Mouse (Mus musculus) cortical plate, adult 2 months (tissue): ENCODE results near the gene Gm28374. TPM values are rescaled to one million over a fixed set of nuclear protein-coding genes. Genes with fewer than 3 reads are reported as not detected.
A peak's percentile ranks its signal among the peaks of the same experiment; 100 is the strongest.

ENCODE experiments used
- H3K27ac ChIP-seq: fragments of 200-500 bp; 2 replicates; pipeline ENCODE4 v1.5.1; 2012; ENCODE audit warnings: low read length, control low read depth, inconsistent platforms; ENCODE audit not compliant: insufficient read depth
- H3K4me1 ChIP-seq: fragments of 200-500 bp; 2 replicates; pipeline ENCODE4 v1.6.1; 2011; ENCODE audit warnings: low read length; ENCODE audit not compliant: control insufficient read depth, insufficient read depth
- H3K4me3 ChIP-seq: fragments of 200-500 bp; 2 replicates; pipeline ENCODE4 v1.5.1; 2011; ENCODE audit warnings: mild to moderate bottlenecking, low read length, control low read depth; ENCODE audit not compliant: insufficient read depth
- CTCF ChIP-seq: fragments of 200-500 bp; IDR thresholded peaks from 2 replicates; pipeline ENCODE4 v1.5.1; 2011; ENCODE audit warnings: mild to moderate bottlenecking, control low read depth, low read length; ENCODE audit not compliant: insufficient read depth; ENCODE audit errors: extremely low read depth
- POLR2A ChIP-seq: fragments of 200-500 bp; IDR thresholded peaks from 2 replicates; pipeline ENCODE4 v1.6.1; 2011; ENCODE audit warnings: mild to moderate bottlenecking, low read length, control low read depth; ENCODE audit not compliant: insufficient read depth; ENCODE audit errors: extremely low read depth
- polyA plus RNA-seq: library from polyadenylated mRNA; depleted of rRNA; stranded (reverse); fragments of >200 nt; gene quantifications from 2 replicates; pipeline ENCODE4 v1.2.3, GENCODE M21; 2012

The Gm28374 gene
- polyA plus RNA-seq, 1 experiment: 0.67 TPM

DNA sequence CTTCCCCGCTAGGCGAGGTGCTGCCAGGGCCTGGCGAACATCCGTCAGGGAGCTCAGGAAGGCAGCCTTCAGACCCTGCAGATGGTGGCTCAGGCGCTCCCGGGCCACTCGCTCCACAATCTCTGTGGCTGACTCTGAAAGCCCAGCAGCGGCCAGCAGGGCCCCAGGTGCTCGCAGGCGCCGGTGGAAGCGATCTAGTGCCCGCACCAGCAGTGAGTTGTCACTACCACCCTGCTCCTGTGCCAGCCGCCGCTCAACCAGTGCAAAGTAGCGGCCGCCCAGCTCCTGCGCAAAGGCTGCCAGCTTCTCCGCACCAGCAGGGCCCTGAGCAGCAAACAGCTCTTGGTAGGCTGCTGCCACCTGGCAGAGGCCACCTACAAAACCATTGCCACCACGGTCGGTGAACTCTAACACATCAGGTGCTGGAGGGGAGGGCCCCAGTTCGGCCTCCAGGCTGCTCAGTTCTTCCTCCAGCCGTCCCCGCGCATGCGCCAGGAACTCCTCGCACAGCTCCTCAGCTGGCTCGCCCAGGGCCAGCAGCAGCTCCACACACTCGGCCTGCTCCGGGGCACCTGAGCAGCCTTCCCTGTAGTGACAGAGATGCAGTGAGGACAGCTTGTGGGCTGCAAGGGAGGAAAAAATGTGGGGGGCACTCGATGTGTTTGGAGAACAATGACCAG lies 11.3 kb downstream of the Gm28374 start:
- TF ChIP-seq POLR2A (no peak), CTCF (no peak)
- no peak overlapping the region for H3K4me3 ChIP-seq

DNA sequence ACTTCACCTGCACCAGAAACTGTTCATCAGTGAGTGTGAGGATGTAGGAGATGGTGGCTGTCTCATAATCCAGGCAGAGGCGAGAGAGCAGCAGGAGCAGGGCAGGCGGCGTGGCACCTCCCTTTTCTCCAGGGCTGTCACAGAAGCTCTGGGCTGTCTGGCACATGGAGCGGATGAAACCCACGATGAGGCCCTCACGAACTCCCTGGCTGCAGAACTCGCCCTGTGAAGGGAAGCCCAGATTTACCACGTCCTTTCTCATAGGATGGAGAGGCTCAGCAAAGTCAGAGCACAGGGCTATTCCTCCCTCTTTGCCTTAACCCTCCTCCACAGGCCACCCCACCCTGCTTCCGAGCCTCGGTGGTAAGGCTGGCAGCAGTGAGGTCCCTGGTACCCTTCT lies 12.2 kb downstream of the Gm28374 start:
- TF ChIP-seq POLR2A (no peak), CTCF (no peak)
- H3K4me3 ChIP-seq: no peak overlapping the region
- H3K27ac ChIP-seq: no peak overlapping the region

More for the DNA sequence above, 11.3 kb downstream of the Gm28374 start:
- peaks cover 1% of the 10 kb centered on the region; the same call in 1 of the 2 replicates for H3K4me1 ChIP-seq
- H3K27ac ChIP-seq: no peak overlapping the region

DNA sequence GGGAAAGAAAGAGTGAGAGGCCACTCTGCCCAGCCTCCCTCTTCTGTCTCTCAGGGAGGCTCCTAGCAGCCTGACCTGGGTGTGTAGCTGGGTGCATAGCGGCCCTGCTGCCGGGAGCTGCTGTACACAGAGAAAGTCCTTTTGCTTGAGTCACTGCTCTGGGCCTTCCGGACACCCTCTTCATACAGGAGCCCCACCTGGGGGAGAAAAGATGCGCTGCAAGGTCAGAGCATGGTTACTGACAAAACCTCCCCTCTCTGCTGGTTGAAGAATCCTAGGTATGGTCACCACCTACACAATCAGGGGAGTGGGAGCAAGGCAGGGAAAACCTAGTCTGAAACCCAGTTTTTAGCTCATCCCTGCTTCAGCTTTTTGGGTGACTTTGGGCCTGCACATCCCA lies 13.1 kb downstream of the Gm28374 start:
- Histone ChIP-seq H3K27ac (no peak overlapping the region), H3K4me1 (peaks cover 1% of the 10 kb centered on the region; the same call in 1 of the 2 replicates), H3K4me3 (no peak overlapping the region)
- no peak for TF ChIP-seq POLR2A
- no peak for TF ChIP-seq CTCF

More for the DNA sequence above, 12.2 kb downstream of the Gm28374 start:
- H3K4me1 ChIP-seq: peaks cover 1% of the 10 kb centered on the region; the same call in 1 of the 2 replicates

DNA sequence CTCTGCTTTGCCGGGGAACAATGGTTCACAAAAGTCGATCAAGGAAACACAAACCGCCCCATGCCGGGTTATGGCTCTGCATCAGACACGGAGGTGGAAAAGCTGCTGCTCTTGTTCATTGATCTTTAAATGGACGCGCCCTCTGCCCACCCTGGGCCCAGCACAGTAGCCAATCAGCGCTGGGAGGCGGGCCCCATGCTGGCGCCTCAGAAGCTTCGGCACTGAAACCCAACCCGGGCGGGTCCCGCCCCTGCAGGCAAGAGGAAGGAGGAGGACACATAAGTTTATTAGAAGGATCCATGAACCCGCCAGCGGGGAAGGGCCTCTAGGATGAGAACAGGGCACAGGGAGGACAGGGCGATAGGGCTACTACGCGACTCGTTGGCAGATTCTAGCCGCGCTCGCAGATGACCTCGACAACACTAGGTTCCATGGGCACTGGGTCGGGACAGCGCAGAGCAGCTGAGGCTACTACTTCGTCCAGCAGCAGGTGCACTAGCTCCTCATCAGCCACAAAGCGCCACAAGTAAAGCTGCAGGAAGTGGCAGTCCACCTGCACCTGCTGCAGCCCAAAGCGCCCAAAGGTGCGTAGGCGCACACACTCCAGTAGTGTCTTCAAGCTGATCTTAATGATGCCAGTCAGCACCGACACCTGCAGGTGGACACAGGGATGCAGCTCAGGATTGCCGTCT lies 14.2 kb downstream of the Gm28374 start, which contains the start of gene Tm7sf2:
Gene Tm7sf2 (minus strand): TSS at position 650 of the 692 bp plus-strand sequence.
- H3K27ac ChIP-seq: peak within 1 kb of the TSS; percentile 50; the same call in 1 of the 2 replicates
- H3K4me1 ChIP-seq: peaks cover 1% of the 10 kb centered on the region
- no peak for TF ChIP-seq CTCF
- peak; percentile 50; the same call in 1 of the 2 replicates for TF ChIP-seq POLR2A
- peak within 1 kb of the TSS; percentile 40 for H3K4me3 ChIP-seq

DNA sequence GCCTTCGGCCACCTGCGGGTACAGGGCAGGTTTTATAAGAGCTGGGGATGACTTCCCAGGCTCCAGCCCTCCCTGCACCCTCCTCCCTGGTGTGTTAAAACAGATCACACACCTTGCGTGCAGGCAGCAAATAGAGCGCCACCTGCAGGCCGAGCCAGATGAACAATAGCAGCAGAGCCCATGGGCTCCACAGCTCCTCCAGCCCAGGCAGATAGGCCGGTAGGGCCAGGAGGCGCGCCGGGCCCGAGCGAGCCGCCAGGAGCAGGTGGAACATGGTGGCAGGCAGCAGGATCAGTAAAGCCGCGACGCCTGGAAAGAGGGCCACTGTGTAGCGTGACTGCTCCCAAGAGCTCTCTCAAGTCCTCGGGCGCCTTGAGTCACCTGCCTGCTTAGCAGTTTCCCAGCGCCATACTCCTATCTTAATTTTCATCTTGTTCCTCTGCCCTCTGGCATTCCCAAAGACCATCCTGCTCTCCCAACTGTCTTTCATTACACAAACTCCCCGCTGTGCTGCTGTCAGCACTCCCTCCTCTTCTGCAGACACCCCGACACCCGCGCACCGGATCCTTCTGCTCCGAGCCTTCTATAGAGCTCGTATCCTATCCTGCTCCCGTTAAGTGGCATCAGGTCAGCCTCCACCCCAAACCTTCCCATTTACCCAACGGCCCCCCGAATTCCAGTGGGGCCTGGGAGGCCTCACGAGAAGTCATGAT lies 14.9 kb downstream of the Gm28374 start:
- H3K27ac ChIP-seq: peak overlapping the region; percentile 50; the same call in 1 of the 2 replicates
- peak overlapping the region; percentile 40 for H3K4me3 ChIP-seq
- TF ChIP-seq POLR2A: 0 out of 2 replicates have a peak, but pooled peaks have one; percentile 13
- TF ChIP-seq CTCF: peak; percentile 77
- peaks cover 6% of the 10 kb centered on the region for H3K4me1 ChIP-seq

DNA sequence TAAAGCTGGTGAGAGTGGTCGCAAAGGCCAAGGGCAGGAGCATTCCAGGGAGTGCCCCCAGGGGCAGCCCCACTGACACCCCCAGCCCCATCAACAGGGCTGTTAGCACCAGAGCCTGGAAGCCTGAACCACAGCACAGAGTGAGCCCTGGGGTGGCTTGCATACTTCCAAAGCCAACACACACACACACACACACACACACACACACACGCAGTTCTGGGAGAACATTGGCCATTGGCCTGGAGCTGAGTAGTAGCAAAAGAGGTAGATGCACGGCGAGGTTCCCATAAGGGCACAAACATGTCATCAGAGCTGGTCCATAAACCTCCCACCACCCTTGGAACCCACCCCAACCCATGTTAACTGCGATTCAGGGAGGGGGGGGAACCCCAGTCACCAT lies 15.5 kb downstream of the Gm28374 start:
- TF ChIP-seq POLR2A (no peak), CTCF (no peak)
- peak overlapping the region; percentile 40 for H3K4me3 ChIP-seq
- peaks cover 6% of the 10 kb centered on the region for H3K4me1 ChIP-seq
- 0 out of 2 replicates have a peak overlapping the region, but pooled peaks have one; percentile 9 for H3K27ac ChIP-seq

DNA sequence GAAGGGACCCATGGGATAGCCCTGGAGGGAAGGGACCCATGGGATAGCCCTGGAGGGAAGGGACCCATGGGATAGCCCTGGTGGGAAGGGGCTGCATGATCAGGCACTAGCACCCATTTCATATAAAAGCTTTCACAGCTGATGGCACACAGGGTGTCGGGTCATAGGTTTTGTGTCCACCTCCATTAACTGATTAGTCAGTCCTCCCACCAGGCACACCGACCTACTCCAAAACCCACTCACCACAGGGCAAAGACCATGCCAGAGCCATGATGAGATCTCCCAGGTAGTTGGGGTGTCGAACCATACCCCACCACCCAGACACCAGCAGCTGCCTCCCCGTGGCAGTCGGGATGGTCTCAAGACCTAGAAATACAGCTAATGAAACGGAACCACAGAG lies 19.0 kb downstream of the Gm28374 start:
- no peak overlapping the region for H3K27ac ChIP-seq
- peaks cover 7% of the 10 kb centered on the region for H3K4me1 ChIP-seq
- no peak for TF ChIP-seq POLR2A
- TF ChIP-seq CTCF: no peak
- H3K4me3 ChIP-seq: no peak overlapping the region; the same call in 1 of the 2 replicates

DNA sequence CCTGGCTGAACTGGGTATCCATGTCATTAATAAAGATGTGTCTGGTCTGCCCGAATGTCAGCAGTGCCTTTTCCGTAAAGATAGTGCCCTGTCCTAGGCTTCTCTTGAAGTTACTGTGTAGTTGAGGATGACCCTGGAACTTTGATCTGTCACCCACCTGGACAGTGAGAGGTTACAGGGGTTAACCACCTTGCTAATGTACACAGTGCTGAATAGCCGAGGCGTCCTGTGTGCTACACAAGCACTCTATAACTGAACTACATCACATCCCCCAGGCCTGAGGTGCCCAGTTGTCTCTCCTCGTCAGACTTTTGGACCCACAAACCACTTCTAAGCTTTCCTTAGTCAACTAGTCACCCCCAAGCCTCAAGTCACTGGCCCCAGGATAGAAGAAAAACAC lies 19.6 kb downstream of the Gm28374 start:
- TF ChIP-seq POLR2A (0 out of 2 replicates have a peak, but pooled peaks have one; percentile 3), CTCF (no peak)
- peaks cover 7% of the 10 kb centered on the region for H3K4me1 ChIP-seq
- no peak overlapping the region for H3K27ac ChIP-seq
- peak overlapping the region; percentile 67 for H3K4me3 ChIP-seq

DNA sequence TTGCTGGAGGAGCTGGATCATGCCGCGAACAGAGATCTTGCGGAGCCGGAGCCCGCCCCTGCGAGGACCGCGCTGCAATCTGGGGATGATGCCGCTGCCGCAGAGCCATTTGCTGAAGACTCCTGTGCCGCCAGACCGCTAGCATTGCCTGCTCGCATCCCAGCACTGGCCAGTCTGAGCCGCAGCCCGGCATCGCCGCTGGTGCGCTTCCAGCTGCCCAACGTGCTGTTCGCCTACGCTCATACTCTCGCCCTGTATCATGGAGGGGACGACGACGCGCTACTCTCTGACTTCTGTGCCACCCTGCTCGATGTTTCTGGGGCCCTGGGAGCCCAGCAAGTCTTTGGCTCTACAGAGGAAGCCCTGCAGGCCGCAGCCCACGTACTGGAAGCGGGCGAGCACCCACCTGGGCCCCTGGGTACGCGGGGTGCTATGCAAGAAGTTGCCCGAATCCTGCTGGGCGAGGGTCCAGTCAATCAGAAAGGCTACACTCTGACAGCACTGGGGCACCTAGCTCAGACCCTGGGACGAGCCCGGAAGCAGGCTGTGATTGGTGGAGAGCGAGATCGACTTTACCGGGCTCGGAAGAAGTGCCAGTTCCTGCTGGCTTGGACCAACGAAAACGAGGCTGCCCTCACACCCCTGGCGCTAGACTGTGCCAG lies 20.3 kb downstream of the Gm28374 start:
- TF ChIP-seq POLR2A (peak; percentile 35; the same call in 1 of the 2 replicates), CTCF (no peak)
- peaks cover 7% of the 10 kb centered on the region for H3K4me1 ChIP-seq
- peak overlapping the region; percentile 67 for H3K4me3 ChIP-seq
- peak overlapping the region; percentile 61 for H3K27ac ChIP-seq
